Mouse (Mus musculus) hindbrain, embryonic 14.5 days (tissue): ENCODE measurements around the gene Hoxc13. TPM values are rescaled to one million over a fixed set of nuclear protein-coding genes. Genes with fewer than 3 reads are reported as not detected.

ENCODE experiments used
- ATAC-seq: fragments of 200-750 bp; cut with Nextera tagmentation; 2 replicates; pipeline ENCODE4 v1.8.0; 2017; ENCODE audit warnings: moderate number of reproducible peaks, mild to moderate bottlenecking, moderate TSS enrichment, moderate library complexity; ENCODE audit not compliant: low FRiP score
- DNase-seq: peaks from one replicate; pipeline ENCODE4 v3.0.0-alpha.2; 2015; ENCODE audit warnings: low spot score
- H3K27ac ChIP-seq: fragments of 300-500 bp; sonication (generic); 2 replicates; pipeline ENCODE4 v1.5.1; 2014; ENCODE audit warnings: mild to moderate bottlenecking, moderate library complexity
- H3K27me3 ChIP-seq: fragments of 300-500 bp; sonication (generic); 2 replicates; pipeline ENCODE4 v1.6.1; 2014; ENCODE audit warnings: mild to moderate bottlenecking, low read length, mixed read lengths; ENCODE audit not compliant: control insufficient read depth, insufficient read depth
- H3K36me3 ChIP-seq: fragments of 300-500 bp; sonication (generic); replicated peaks from 2 replicates; pipeline ENCODE4 v1.6.1; 2014; ENCODE audit not compliant: control insufficient read depth, insufficient read depth
- H3K4me1 ChIP-seq: fragments of 300-500 bp; sonication (generic); replicated peaks from 2 replicates; pipeline ENCODE4 v1.6.1; 2014; ENCODE audit warnings: antibody characterized with exemption, low read length, mixed read lengths; ENCODE audit not compliant: control insufficient read depth, insufficient read depth
- H3K4me2 ChIP-seq: fragments of 300-500 bp; sonication (generic); replicated peaks from 2 replicates; pipeline ENCODE4 v1.6.1; 2014; ENCODE audit warnings: mild to moderate bottlenecking, moderate library complexity
- H3K4me3 ChIP-seq: fragments of 300-500 bp; sonication (generic); replicated peaks from 2 replicates; pipeline ENCODE4 v1.5.1; 2014; ENCODE audit warnings: mild to moderate bottlenecking, low read length
- H3K9ac ChIP-seq: fragments of 300-500 bp; sonication (generic); 2 replicates; pipeline ENCODE4 v1.6.1; 2014
- H3K9me3 ChIP-seq: fragments of 300-500 bp; sonication (generic); 2 replicates; pipeline ENCODE4 v1.6.1; 2016; ENCODE audit warnings: low read length; ENCODE audit not compliant: control insufficient read depth
- WGBS: fragments of 180-500 bp; shearing (Covaris S2); extraction: QIAGEN DNeasy Blood & Tissue Kit; methylation state at CpG from one replicate; pipeline ENCODE4 v1.1.7; 2014; 5-methylcytosine and 5-hydroxymethylcytosine counted together
- polyA plus RNA-seq: library from polyadenylated mRNA; unstranded; fragments of >200 nt; fragmentation: Nextera tagmentation; extraction: Ambion mirVana; gene quantifications from 2 replicates; pipeline ENCODE4 v1.2.1, GENCODE M21; 2014

Hoxc13 gene
- polyA plus RNA-seq, 1 experiment from 2014 or later, result not detected

GRCm38 (mm10) chr15:102948842-102949241 lies 27.9 kb downstream of the Hoxc13 start:
- H3K27ac ChIP-seq, result no peak overlapping the region
- WGBS, result 11% methylated on average over 2 of the region's 2 CpGs
- ATAC-seq, result no peak

DNA sequence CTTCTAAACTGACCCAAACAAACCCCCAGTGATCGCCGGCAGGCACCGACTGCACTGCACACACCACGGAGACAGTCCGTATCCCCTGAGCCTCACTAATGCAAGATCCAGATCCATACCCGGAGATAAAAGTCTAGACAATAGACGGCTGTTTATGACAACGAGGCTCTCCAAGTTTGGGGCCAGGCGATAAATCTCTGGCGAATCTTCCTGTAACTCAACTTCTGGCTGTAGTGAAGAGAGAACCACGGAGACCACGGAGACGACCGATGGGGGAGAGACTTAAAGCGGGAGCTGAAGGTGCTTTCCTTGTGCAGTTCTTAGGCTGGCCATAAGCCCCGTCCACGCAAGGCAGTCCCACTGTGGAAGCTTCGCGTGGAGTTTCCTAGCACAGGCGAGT lies 28.8 kb downstream of the Hoxc13 start:
- Histone ChIP-seq H3K27ac (no peak overlapping the region), H3K36me3 (no peaks in the 10 kb centered on the region), H3K4me1 (no peaks in the 10 kb centered on the region), H3K27me3 (peaks cover 100% of the 10 kb centered on the region), H3K4me3 (no peak overlapping the region), H3K9me3 (no peaks in the 10 kb centered on the region), H3K9ac (no peak overlapping the region), H3K4me2 (no peak overlapping the region)
- ATAC-seq, result no peak
- WGBS, result 3% methylated on average over 20 of the region's 20 CpGs
- DNase-seq, result no peak

More at GRCm38 (mm10) chr15:102948842-102949241, 27.9 kb downstream of the Hoxc13 start:
- no peak overlapping the region for H3K4me2 ChIP-seq
- H3K9me3 ChIP-seq, result no peaks in the 10 kb centered on the region
- H3K9ac ChIP-seq, result no peak overlapping the region
- no peak overlapping the region for H3K4me3 ChIP-seq
- no peaks in the 10 kb centered on the region for H3K4me1 ChIP-seq
- DNase-seq, result no peak
- no peaks in the 10 kb centered on the region for H3K36me3 ChIP-seq
- H3K27me3 ChIP-seq, result peaks cover 100% of the 10 kb centered on the region

DNA sequence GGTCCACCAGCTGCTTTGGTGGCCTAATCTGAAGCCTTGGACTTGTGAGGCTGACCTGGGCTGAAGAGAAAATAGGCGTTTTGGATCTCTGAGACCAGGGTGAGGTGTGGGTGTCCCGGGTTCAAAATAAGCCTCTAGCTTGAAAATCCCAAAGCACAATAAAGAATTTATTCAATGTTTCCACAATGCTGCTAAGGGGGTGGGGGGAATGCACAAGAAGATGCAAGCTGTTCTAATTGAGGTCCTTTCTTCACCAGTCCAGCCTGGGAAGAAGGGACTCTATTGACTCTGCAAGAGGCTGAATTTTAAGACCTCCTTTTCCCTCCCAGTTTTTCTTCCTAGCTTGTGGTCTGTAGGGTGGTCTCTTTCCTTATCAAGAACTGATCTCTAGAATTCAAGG lies 30.0 kb downstream of the Hoxc13 start:
- Histone ChIP-seq H3K4me3 (no peak overlapping the region), H3K4me1 (no peaks in the 10 kb centered on the region), H3K4me2 (no peak overlapping the region), H3K36me3 (no peaks in the 10 kb centered on the region), H3K27ac (no peak overlapping the region), H3K9ac (no peak overlapping the region), H3K9me3 (no peaks in the 10 kb centered on the region), H3K27me3 (peaks cover 99% of the 10 kb centered on the region)
- 17% methylated on average over 2 of the region's 2 CpGs for WGBS
- no peak for ATAC-seq
- no peak for DNase-seq

DNA sequence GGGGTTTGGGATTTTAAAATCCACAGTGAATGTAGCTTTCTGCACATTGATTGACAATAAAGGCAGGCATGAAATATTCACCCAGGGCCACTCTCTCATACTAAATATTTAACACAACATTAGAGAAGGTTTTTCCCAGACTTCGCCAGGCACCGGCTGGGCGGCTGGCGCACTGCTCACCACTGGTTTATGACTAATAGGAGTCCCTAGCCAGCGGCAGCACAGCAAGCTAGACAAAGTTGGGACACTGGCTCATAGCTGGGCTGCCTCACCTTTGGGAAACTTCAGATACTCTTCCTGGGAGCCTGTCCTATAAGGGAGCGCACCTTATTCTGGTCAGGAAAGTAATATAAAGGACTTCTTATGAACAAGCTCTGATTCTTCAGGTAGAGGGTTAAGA lies 32.7 kb downstream of the Hoxc13 start:
- no peak overlapping the region for H3K27ac ChIP-seq
- WGBS, result 0% methylated on average over 6 of the region's 6 CpGs
- H3K4me2 ChIP-seq, result no peak overlapping the region

DNA sequence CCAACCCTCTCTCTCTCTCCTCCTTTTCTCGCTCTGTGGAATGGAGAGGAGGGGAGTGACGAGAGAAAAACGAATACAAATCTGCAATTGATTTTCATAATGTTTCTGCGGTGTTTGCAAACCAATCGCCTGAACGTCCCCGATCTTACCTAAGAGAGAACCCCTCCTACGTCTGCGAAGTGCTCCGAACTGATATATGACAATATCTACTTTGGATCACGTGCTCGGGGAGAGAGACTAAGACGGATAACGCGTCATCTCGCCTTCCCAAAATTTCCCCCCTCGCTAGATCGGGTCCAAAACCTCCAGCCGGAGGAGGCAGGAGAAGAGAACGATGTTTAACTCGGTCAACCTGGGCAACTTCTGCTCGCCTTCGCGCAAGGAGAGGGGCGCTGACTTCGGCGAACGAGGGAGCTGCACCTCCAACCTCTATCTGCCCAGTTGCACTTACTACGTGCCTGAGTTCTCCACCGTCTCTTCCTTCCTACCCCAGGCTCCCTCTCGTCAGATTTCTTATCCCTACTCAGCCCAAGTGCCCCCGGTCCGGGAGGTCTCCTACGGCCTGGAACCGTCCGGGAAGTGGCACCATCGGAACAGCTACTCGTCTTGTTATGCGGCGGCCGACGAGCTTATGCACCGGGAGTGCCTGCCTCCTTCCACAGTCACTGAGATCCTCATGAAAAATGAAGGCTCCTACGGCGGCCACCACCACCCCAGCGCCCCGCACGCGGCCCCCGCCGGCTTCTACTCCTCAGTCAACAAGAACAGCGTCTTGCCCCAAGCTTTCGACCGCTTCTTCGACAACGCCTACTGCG lies 33.5 kb downstream of the Hoxc13 start, which contains the start of gene Hoxc11:
Hoxc11 (plus strand) TSS at position 236 of the 815 bp plus-strand sequence.
- no peak for DNase-seq
- ATAC-seq, result no peak
- Histone ChIP-seq H3K9ac (no peak within 1 kb of the TSS), H3K4me1 (no peaks in the 10 kb centered on the region), H3K4me3 (no peak within 1 kb of the TSS), H3K27ac (no peak within 1 kb of the TSS), H3K4me2 (no peak within 1 kb of the TSS), H3K9me3 (no peaks in the 10 kb centered on the region), H3K36me3 (no peaks in the 10 kb centered on the region), H3K27me3 (peaks cover 99% of the 10 kb centered on the region)
- WGBS, result under 1% methylated on average over 57 of the region's 57 CpGs

More for the DNA sequence above, 32.7 kb downstream of the Hoxc13 start:
- no peak for DNase-seq
- Histone ChIP-seq H3K9ac (no peak overlapping the region), H3K9me3 (no peaks in the 10 kb centered on the region), H3K27me3 (peaks cover 99% of the 10 kb centered on the region), H3K36me3 (no peaks in the 10 kb centered on the region), H3K4me1 (no peaks in the 10 kb centered on the region), H3K4me3 (no peak overlapping the region)
- no peak for ATAC-seq

GRCm38 (mm10) chr15:102955007-102955382 lies 34.1 kb downstream of the Hoxc13 start:
- no peak overlapping the region for H3K4me3 ChIP-seq
- H3K4me1 ChIP-seq, result no peaks in the 10 kb centered on the region
- H3K4me2 ChIP-seq, result no peak overlapping the region
- WGBS, result 1% methylated on average over 28 of the region's 28 CpGs
- no peaks in the 10 kb centered on the region for H3K36me3 ChIP-seq
- H3K27ac ChIP-seq, result no peak overlapping the region
- no peaks in the 10 kb centered on the region for H3K9me3 ChIP-seq
- ATAC-seq, result no peak
- H3K27me3 ChIP-seq, result peaks cover 99% of the 10 kb centered on the region
- H3K9ac ChIP-seq, result no peak overlapping the region
- no peak for DNase-seq

GRCm38 (mm10) chr15:102955833-102956640 lies 35.1 kb downstream of the Hoxc13 start:
- WGBS, result under 1% methylated on average over 40 of the region's 40 CpGs
- no peak for DNase-seq
- H3K27ac ChIP-seq, result no peak overlapping the region
- no peak overlapping the region for H3K4me2 ChIP-seq
- ATAC-seq, result no peak
- no peak overlapping the region for H3K9ac ChIP-seq
- no peak overlapping the region for H3K4me3 ChIP-seq
- no peaks in the 10 kb centered on the region for H3K4me1 ChIP-seq
- no peaks in the 10 kb centered on the region for H3K36me3 ChIP-seq
- peaks cover 100% of the 10 kb centered on the region for H3K27me3 ChIP-seq
- H3K9me3 ChIP-seq, result no peaks in the 10 kb centered on the region

DNA sequence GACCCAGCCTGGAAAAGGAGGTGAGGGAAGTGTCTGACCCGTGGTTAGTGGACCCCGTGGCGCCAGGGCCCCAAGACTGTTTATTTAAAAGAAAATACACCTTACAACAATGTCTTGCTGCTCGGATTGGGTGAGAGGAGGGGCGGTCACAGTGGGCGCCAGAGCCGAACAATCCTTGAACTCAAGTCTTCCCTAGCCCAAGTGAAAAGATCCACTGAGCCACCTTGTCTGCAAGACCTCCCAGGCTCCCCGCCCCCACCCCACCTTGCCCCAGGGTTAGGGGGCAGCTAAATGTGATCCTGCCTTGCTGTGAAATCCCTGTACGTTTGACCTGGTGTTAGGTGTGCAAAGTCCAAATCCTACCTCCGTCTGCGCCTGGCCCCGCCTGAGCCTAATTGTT lies 36.0 kb downstream of the Hoxc13 start:
- no peak overlapping the region for H3K27ac ChIP-seq
- no peak overlapping the region for H3K4me2 ChIP-seq
- H3K9ac ChIP-seq, result no peak overlapping the region
- no peaks in the 10 kb centered on the region for H3K36me3 ChIP-seq
- H3K4me3 ChIP-seq, result no peak overlapping the region
- H3K4me1 ChIP-seq, result no peaks in the 10 kb centered on the region
- peaks cover 100% of the 10 kb centered on the region for H3K27me3 ChIP-seq
- WGBS, result under 1% methylated on average over 12 of the region's 12 CpGs
- no peak for ATAC-seq
- no peak for DNase-seq
- H3K9me3 ChIP-seq, result no peaks in the 10 kb centered on the region

DNA sequence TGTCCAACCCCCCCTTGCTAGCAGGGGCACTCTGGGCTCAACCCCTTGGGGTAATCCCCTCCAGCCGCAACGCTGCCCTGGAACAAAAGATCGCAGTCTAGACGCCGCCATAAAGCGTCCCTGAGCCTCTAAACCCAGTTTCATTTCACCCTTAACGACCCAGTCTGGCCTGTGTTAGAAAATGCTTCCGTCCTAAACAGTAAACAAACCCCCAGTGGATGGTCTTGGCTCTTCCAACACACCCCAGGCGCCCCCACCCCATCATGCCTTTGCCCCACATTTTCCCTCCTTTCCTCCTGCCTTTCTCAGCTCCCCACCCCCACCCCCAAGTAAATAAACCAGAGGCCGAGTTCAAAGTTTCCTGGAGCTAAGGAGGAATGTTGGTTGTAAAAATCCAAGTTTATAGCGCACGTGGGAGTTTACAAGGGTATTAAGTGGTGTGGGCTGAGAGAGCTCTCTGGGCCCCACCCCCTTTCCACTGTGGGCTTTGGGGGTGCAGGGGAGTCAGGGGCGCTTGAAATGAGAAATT lies 38.8 kb downstream of the Hoxc13 start:
- Histone ChIP-seq H3K36me3 (no peaks in the 10 kb centered on the region), H3K27me3 (peaks cover 98% of the 10 kb centered on the region), H3K4me2 (no peak overlapping the region), H3K27ac (no peak overlapping the region), H3K4me3 (no peak overlapping the region), H3K4me1 (no peaks in the 10 kb centered on the region), H3K9ac (no peak overlapping the region), H3K9me3 (no peaks in the 10 kb centered on the region)
- no peak for ATAC-seq
- 3% methylated on average over 13 of the region's 13 CpGs for WGBS
- no peak for DNase-seq
